Mouse (Mus musculus) cerebellum, postnatal 10 days (tissue): ENCODE measurements around the gene Tspear.
A peak's percentile ranks its signal among the peaks of the same experiment; 100 is the strongest.
"Not testable (repeated sequence)": the region's sequence is repeated elsewhere in the genome, so short reads cannot be mapped to it uniquely, and the experiment has no call there.

Experiments
- DNase-seq, 2 experiments: peaks; one replicate each; pipeline ENCODE4 v3.0.0; 2021; ENCODE audit warnings: mixed read lengths in 2 of 2

The Tspear gene

GRCm38 (mm10) chr10:77713734-77714133 is 27.4 kb downstream of the Tspear start:
- DNase-seq, result no peak

GRCm38 (mm10) chr10:77715507-77715906 is 29.1 kb downstream of the Tspear start, which contains the start of gene Gm10142:
TSS of gene Gm10142 (plus strand) at chr10:77715807.
- no peak for DNase-seq

GRCm38 (mm10) chr10:77720299-77720698 is 33.9 kb downstream of the Tspear start, which contains the start of gene Krtap12-1:
TSS of gene Krtap12-1 (plus strand) at chr10:77720599.
- not testable (repeated sequence) for DNase-seq

- no peak for DNase-seq
Observed at GRCm38 (mm10) chr10:77724855-77725254, 38.5 kb downstream of the Tspear start.

GRCm38 (mm10) chr10:77726186-77726585 is 39.8 kb downstream of the Tspear start, which contains the start of gene Gm10100:
TSS of gene Gm10100 (plus strand) at chr10:77726486.
- DNase-seq, result peak in 1 of 2 experiments; percentile 25

- peak; percentile 19 to 21 for DNase-seq
Observed at GRCm38 (mm10) chr10:77728280-77728679, 41.9 kb downstream of the Tspear start.

GRCm38 (mm10) chr10:77729241-77729640 is 42.9 kb downstream of the Tspear start:
- DNase-seq, result peak; percentile 20 to 21

GRCm38 (mm10) chr10:77735928-77736327 is 49.6 kb downstream of the Tspear start:
- no peak for DNase-seq

GRCm38 (mm10) chr10:77738929-77739328 is 52.6 kb downstream of the Tspear start:
- no peak for DNase-seq

GRCm38 (mm10) chr10:77741924-77742688 is 55.7 kb downstream of the Tspear start, which contains the start of gene Gm18596:
TSS of gene Gm18596 (minus strand) at chr10:77742638.
- DNase-seq, result peak; percentile 76 to 78

GRCm38 (mm10) chr10:77750686-77751085 is 64.3 kb downstream of the Tspear start:
- peak; percentile 57 to 64 for DNase-seq

- not testable (repeated sequence) for DNase-seq
Observed at GRCm38 (mm10) chr10:77751254-77751653, 64.9 kb downstream of the Tspear start, which contains the start of gene Gm9736. TSS of gene Gm9736 (minus strand) at chr10:77751354.

GRCm38 (mm10) chr10:77752312-77752711 is 65.9 kb downstream of the Tspear start:
- DNase-seq, result not testable (repeated sequence)

- DNase-seq, result no peak
Observed at GRCm38 (mm10) chr10:77753448-77753847, 67.1 kb downstream of the Tspear start.

- DNase-seq, result not testable (repeated sequence)
Observed at GRCm38 (mm10) chr10:77759582-77759981, 73.2 kb downstream of the Tspear start, which contains the start of gene Gm3233. TSS of gene Gm3233 (minus strand) at chr10:77759682.

- DNase-seq, result no peak
Observed at GRCm38 (mm10) chr10:77769727-77770126, 83.4 kb downstream of the Tspear start.

- DNase-seq, result not testable (repeated sequence)
Observed at GRCm38 (mm10) chr10:77771225-77771624, 84.9 kb downstream of the Tspear start, which contains the start of gene Gm3238. TSS of gene Gm3238 (minus strand) at chr10:77771325.

- not testable (repeated sequence) for DNase-seq
Observed at GRCm38 (mm10) chr10:77772142-77772541, 85.8 kb downstream of the Tspear start.

GRCm38 (mm10) chr10:77776844-77777243 is 90.5 kb downstream of the Tspear start, which contains the start of gene Gm7138:
TSS of gene Gm7138 (minus strand) at chr10:77776944.
- not testable (repeated sequence) for DNase-seq

GRCm38 (mm10) chr10:77782442-77782841 is 96.1 kb downstream of the Tspear start, which contains the start of gene Gm3250:
TSS of gene Gm3250 (minus strand) at chr10:77782542.
- DNase-seq, result not testable (repeated sequence)

- not testable (repeated sequence) for DNase-seq
Observed at GRCm38 (mm10) chr10:77783396-77783795, 97.0 kb downstream of the Tspear start.

GRCm38 (mm10) chr10:77787876-77788275 is 101.5 kb downstream of the Tspear start, which contains the start of gene Gm7137:
TSS of gene Gm7137 (minus strand) at chr10:77788200.
- peak; percentile 26 to 31 for DNase-seq

- no peak for DNase-seq
Observed at GRCm38 (mm10) chr10:77788621-77789020, 102.3 kb downstream of the Tspear start.

- DNase-seq, result no peak
Observed at GRCm38 (mm10) chr10:77794976-77795375, 108.6 kb downstream of the Tspear start, which contains the start of gene Gm9639. TSS of gene Gm9639 (minus strand) at chr10:77795076.
